Mouse (Mus musculus): ENCODE results near the gene Sec62. TPM values are rescaled to one million over a fixed set of nuclear protein-coding genes. Genes with fewer than 3 reads are reported as not detected.
"Not testable (repeated sequence)": the region's sequence is repeated elsewhere in the genome, so short reads cannot be mapped to it uniquely, and the experiment has no call there.

Sec62 gene
- total and polyA plus RNA-seq, 2 experiments from 2014 or later = 66.7 to 92.8 TPM

DNA sequence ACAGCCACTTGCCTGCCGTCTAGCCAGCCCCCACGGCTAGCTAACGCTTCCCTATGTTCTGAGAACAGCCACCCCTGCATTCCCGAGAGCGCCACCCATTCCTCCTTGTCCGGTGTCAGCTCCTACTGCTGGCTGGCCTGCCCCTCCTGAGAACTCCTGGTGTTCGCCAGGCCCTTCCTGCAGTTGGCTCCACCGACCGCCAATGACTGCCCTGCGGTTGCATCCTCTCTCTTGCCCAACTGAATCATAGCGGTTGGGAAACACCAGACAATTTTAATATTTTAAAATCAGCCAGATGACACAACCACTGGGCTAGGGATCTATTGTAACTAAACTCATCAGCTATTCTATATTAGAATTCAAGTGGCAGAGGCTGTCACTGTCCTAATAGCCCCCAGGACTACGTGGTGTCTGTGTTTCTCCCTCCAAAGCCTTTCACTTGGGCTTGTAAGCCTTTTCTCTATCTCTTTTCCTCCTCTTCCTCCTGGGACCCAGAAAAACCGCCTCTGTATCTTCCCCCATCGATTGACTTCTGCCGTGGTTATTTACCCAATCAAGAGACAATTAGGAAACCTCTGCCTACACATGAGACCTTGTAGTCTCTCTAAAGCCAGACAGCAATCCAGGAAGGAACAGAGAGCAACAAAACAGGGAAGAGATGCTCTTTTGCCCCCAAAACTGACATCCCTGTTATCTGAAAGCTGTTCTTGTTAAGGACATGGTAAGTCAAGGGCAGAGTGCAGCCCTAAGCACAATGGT is 39.4 kb downstream of the Sec62 start:
- no peaks in the 10 kb centered on the region for H3K36me3 ChIP-seq (ENCODE audit: insufficient read depth)
- no peak for DNase-seq
- H3K4me2 ChIP-seq (ENCODE audit: low read depth) = no peak overlapping the region
- no peaks in the 10 kb centered on the region for H3K9me3 ChIP-seq (ENCODE audit: low read length)
- WGBS = 81% methylated on average over 15 of the region's 15 CpGs
- no peak overlapping the region for H3K9ac ChIP-seq
- H3K4me3 ChIP-seq (ENCODE audit: low read depth, low read length) = no peak overlapping the region
- H3K27me3 ChIP-seq (ENCODE audit: insufficient read depth, low read length) = no peaks in the 10 kb centered on the region
- no peak overlapping the region for H3K27ac ChIP-seq (ENCODE audit: low read depth, low read length)
- no peaks in the 10 kb centered on the region for H3K4me1 ChIP-seq (ENCODE audit: insufficient read depth)
- no peak for TF ChIP-seq CTCF (IDR thresholded peaks at IDR 0.05; ENCODE audit: low read depth)
- no peak for ATAC-seq

DNA sequence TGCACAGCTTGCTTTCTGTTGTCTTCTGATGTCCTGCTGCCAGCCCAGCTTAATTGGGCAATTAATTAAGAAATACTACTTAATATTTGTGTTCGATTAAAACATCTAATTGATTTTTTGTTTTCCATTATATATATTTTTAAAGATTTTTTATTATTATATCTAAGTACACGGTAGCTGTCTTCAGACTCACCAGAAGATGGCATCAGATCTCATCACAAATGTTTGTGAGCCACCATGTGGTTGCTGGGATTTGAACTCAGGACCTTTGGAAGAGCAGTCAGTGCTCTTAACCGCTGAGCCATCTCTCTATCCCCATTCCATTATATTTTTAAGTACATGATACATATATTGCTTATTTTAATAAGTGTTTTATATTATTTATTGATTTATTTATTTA is 40.6 kb downstream of the Sec62 start:
- Histone ChIP-seq H3K4me2 (ENCODE audit: low read depth) (no peak overlapping the region), H3K9ac (no peak overlapping the region), H3K27me3 (ENCODE audit: insufficient read depth, low read length) (no peaks in the 10 kb centered on the region), H3K36me3 (ENCODE audit: insufficient read depth) (no peaks in the 10 kb centered on the region), H3K27ac (ENCODE audit: low read depth, low read length) (no peak overlapping the region), H3K4me1 (ENCODE audit: insufficient read depth) (no peaks in the 10 kb centered on the region), H3K9me3 (ENCODE audit: low read length) (no peaks in the 10 kb centered on the region), H3K4me3 (ENCODE audit: low read depth, low read length) (no peak overlapping the region)
- no peak for DNase-seq
- WGBS = 88% methylated on average over 3 of the region's 3 CpGs
- no peak for ATAC-seq
- no peak for TF ChIP-seq CTCF (IDR thresholded peaks at IDR 0.05; ENCODE audit: low read depth)

DNA sequence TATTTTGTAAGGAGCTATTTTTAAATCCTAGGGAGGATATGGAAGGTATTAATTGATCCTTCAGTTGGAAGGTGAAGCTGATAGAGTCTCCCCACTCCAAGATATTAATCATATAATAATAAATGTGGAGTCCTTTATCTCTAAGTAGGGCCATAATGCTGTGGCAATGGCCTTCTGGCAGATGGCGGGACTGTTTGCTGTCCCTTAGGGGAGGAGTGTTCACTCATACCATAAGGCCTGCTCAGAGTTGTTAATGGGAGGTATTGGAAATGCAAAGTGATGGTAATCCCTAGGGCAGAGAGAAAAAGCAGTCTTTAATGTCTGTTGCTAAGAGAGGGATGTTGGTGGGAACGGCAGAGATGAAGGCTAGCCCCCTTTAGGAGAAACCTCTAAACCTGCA is 53.1 kb downstream of the Sec62 start:
- H3K9ac ChIP-seq = no peak overlapping the region
- no peak for DNase-seq
- H3K4me3 ChIP-seq (ENCODE audit: low read depth, low read length) = no peak overlapping the region
- no peak for ATAC-seq
- no peak for TF ChIP-seq CTCF (IDR thresholded peaks at IDR 0.05; ENCODE audit: low read depth)
- no peaks in the 10 kb centered on the region for H3K36me3 ChIP-seq (ENCODE audit: insufficient read depth)
- no peaks in the 10 kb centered on the region for H3K9me3 ChIP-seq (ENCODE audit: low read length)
- 74% methylated on average over 2 of the region's 2 CpGs for WGBS
- no peak overlapping the region for H3K27ac ChIP-seq (ENCODE audit: low read depth, low read length)
- no peaks in the 10 kb centered on the region for H3K4me1 ChIP-seq (ENCODE audit: insufficient read depth)
- no peaks in the 10 kb centered on the region for H3K27me3 ChIP-seq (ENCODE audit: insufficient read depth, low read length)
- no peak overlapping the region for H3K4me2 ChIP-seq (ENCODE audit: low read depth)

DNA sequence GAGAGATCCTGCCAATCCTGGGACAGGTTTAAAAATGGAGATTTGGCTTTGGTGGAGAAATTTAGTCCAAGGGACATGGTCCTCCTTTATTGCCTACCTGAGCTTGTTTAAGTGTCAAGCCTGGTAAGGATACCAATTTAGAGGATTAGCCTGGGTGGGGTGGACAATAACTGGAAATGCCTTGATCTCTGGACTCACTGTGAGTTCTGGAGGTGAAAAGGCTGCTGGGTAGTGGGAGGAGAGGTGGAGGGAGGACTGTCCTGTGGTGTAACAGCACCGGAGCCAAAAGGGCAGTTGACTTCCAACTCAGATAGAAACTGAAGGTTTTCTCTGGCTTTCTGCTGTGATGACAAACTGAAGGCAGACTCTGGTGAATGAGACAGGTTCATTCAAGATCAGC is 54.7 kb downstream of the Sec62 start:
- Histone ChIP-seq H3K36me3 (ENCODE audit: insufficient read depth) (no peaks in the 10 kb centered on the region), H3K9ac (no peak overlapping the region), H3K9me3 (ENCODE audit: low read length) (no peaks in the 10 kb centered on the region), H3K27ac (ENCODE audit: low read depth, low read length) (no peak overlapping the region), H3K4me2 (ENCODE audit: low read depth) (no peak overlapping the region), H3K27me3 (ENCODE audit: insufficient read depth, low read length) (no peaks in the 10 kb centered on the region), H3K4me3 (ENCODE audit: low read depth, low read length) (no peak overlapping the region), H3K4me1 (ENCODE audit: insufficient read depth) (no peaks in the 10 kb centered on the region)
- ATAC-seq (no peak), DNase-seq (no peak)
- WGBS = 77% methylated on average over 1 of the region's 1 CpGs
- no peak for TF ChIP-seq CTCF (IDR thresholded peaks at IDR 0.05; ENCODE audit: low read depth)

- 76% methylated on average over 6 of the region's 6 CpGs for WGBS
- ATAC-seq = no peak
- Histone ChIP-seq H3K27ac (ENCODE audit: low read depth, low read length) (no peak overlapping the region), H3K4me2 (ENCODE audit: low read depth) (no peak overlapping the region), H3K9me3 (ENCODE audit: low read length) (no peaks in the 10 kb centered on the region), H3K9ac (no peak overlapping the region), H3K4me1 (ENCODE audit: insufficient read depth) (no peaks in the 10 kb centered on the region), H3K4me3 (ENCODE audit: low read depth, low read length) (no peak overlapping the region), H3K36me3 (ENCODE audit: insufficient read depth) (no peaks in the 10 kb centered on the region), H3K27me3 (ENCODE audit: insufficient read depth, low read length) (no peaks in the 10 kb centered on the region)
- DNase-seq = no peak
- no peak for TF ChIP-seq CTCF (IDR thresholded peaks at IDR 0.05; ENCODE audit: low read depth)
These were observed 58.7 kb downstream of the Sec62 start for GRCm38 (mm10) chr3:30851422-30851821.

- Histone ChIP-seq H3K4me2 (ENCODE audit: low read depth) (no peak overlapping the region), H3K4me1 (ENCODE audit: insufficient read depth) (no peaks in the 10 kb centered on the region), H3K9me3 (ENCODE audit: low read length) (no peaks in the 10 kb centered on the region), H3K27ac (ENCODE audit: low read depth, low read length) (no peak overlapping the region), H3K9ac (no peak overlapping the region), H3K36me3 (ENCODE audit: insufficient read depth) (no peaks in the 10 kb centered on the region), H3K27me3 (ENCODE audit: insufficient read depth, low read length) (no peaks in the 10 kb centered on the region), H3K4me3 (ENCODE audit: low read depth, low read length) (no peak overlapping the region)
- no peak for TF ChIP-seq CTCF (IDR thresholded peaks at IDR 0.05; ENCODE audit: low read depth)
- ATAC-seq = no peak
- DNase-seq = no peak
- 91% methylated on average over 5 of the region's 5 CpGs for WGBS
These were observed 60.9 kb downstream of the Sec62 start for GRCm38 (mm10) chr3:30853596-30853995.

GRCm38 (mm10) chr3:30855604-30856458 is 63.2 kb downstream of the Sec62 start, which contains the start of gene Gpr160:
TSS of gene Gpr160 (plus strand) at chr3:30855950.
- Histone ChIP-seq H3K9me3 (ENCODE audit: low read length) (no peaks in the 10 kb centered on the region), H3K4me1 (ENCODE audit: insufficient read depth) (no peaks in the 10 kb centered on the region), H3K4me3 (ENCODE audit: low read depth, low read length) (peak within 1 kb of the TSS; percentile 47), H3K9ac (peak within 1 kb of the TSS; percentile 56), H3K27me3 (ENCODE audit: insufficient read depth, low read length) (no peaks in the 10 kb centered on the region), H3K27ac (ENCODE audit: low read depth, low read length) (no peak within 1 kb of the TSS), H3K4me2 (ENCODE audit: low read depth) (peak within 1 kb of the TSS; percentile 97), H3K36me3 (ENCODE audit: insufficient read depth) (no peaks in the 10 kb centered on the region)
- DNase-seq (peak; percentile 27), ATAC-seq (peak; percentile 83)
- peak; percentile 53 for TF ChIP-seq CTCF (IDR thresholded peaks at IDR 0.05; ENCODE audit: low read depth)
- 2% methylated on average over 75 of the region's 75 CpGs for WGBS

DNA sequence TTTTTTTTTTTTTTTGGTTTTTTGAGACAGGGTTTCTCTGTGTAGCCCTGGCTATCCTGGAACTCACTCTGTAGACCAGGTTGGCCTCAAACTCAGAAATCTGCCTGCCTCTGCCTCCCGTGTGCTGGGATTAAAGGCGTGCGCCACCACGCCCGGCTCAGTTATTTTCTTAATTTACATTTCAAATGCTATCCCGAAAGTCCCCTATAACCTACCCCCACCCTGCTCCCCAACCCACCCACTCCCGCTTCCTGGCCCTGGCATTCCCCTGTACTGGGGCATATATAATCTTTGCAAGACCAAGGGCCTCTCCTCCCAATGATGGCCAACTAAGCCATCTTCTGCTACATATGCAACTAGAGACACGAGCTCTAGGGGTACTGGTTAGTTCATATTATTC is 66.9 kb downstream of the Sec62 start:
- not testable (repeated sequence) for H3K27me3 ChIP-seq (ENCODE audit: insufficient read depth, low read length); ATAC-seq; H3K36me3 ChIP-seq (ENCODE audit: insufficient read depth); H3K4me2 ChIP-seq (ENCODE audit: low read depth); H3K4me3 ChIP-seq (ENCODE audit: low read depth, low read length); H3K9me3 ChIP-seq (ENCODE audit: low read length); DNase-seq; H3K4me1 ChIP-seq (ENCODE audit: insufficient read depth); H3K27ac ChIP-seq (ENCODE audit: low read depth, low read length); H3K9ac ChIP-seq
- 94% methylated on average over 8 of the region's 8 CpGs for WGBS
